Mouse (Mus musculus): ENCODE measurements at regions not wholly inside any gene's neighbourhood (a gene's known extent, or its start where the extent isn't known, plus 50 kb on each side); places are given as distances from the start of the nearest gene placed in this dataset.
"Not testable (repeated sequence)": the region's sequence is repeated elsewhere in the genome, so short reads cannot be mapped to it uniquely, and the experiment has no call there.

DNA sequence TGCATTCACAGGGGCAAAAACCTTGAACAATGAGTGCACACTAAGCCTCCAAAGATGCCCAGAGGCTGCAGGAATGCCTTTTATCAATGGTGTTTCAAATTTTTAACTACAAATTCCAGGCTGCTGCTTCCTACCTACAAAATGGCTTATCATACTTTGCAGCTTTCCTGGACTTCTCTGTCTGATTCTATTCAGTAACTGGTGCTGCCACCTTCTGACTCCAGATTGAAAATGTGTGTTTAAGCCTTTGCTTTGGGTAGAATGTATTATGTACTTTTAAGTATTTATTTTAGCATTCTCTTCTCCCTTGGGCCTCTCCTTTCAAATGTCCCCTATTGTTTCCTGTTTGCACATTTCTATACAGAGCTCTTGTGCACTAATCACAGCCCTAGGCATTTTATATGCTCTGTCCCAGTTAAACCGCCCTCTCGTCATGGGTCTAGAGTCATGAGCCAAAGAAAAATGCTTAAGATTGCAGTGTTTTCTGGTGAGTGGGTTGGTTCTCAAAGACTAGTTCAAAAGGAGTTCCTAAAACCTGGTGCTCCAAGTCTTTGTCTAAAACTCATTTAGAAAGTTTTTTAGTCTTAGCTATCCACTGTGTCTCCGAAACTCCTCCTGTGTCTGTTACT is 472.3 kb upstream of the Dpp10 start:
- no peak for DNase-seq (ENCODE audit: low spot score)

DNA sequence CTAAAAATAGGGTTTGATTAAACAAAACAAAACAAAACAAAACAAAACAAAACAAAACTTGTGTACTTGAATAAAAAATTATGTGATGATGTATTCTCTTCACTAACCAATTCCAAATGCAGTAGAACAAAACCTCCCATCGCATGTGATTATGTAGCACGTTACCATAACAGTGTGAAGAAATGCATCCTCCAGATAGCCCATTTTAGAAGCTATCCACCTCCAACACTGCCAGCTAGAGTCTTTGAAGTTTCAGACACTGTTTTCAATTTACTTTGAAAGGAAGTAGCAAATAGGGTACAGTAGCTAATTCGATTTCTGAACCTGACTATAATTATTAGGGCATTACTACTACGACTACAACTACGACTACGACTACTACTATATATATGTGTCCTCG is 465.1 kb upstream of the Dpp10 start:
- no peak for DNase-seq (ENCODE audit: low spot score)

DNA sequence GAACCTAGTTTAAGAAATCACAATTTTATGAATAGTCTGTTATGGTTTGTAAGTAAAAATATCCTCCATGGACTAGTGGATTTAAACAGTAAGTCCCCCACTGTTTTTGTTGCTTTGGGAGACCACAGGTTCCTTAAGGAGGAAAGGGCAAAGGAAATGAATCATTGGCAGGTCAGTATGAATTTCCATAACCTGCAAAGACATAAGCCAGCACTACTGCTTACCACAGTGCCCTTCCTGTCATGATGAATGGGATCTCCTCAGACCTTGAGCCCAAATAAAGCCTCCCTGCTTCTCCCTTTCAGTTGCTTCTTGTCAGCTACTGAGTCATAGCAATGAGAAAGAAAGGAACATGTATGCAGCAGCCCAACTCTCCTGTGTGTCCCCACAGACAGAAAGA is 443.1 kb upstream of the Dpp10 start:
- DNase-seq (ENCODE audit: low spot score), result no peak

GRCm38 (mm10) chr1:124487965-124488364 is 442.6 kb upstream of the Dpp10 start:
- no peak for DNase-seq (ENCODE audit: low spot score)

DNA sequence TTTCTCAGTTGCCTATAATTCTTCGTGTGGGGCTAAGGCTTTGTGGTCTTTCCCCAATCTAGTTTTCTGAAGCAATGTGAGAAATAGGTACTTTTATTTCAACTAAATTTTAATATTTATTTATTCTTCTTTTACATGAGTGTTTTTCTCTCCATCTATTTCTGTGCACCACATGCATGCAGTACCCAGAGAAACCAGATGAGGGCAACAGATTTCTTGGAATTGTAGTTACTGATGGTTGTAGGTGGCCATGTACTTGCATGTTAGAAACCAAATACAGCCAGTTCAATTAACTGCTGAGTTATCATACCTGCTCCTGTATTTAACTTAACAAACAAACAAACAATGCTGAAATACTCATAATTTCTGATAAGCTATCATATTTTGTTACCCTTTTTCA is 404.8 kb upstream of the Dpp10 start:
- peak; percentile 61 for DNase-seq (ENCODE audit: low spot score)

GRCm38 (mm10) chr1:124439526-124439925 is 394.2 kb upstream of the Dpp10 start:
- DNase-seq (ENCODE audit: low spot score), result no peak

GRCm38 (mm10) chr1:124435850-124436249 is 390.5 kb upstream of the Dpp10 start:
- DNase-seq (ENCODE audit: low spot score), result no peak

GRCm38 (mm10) chr1:124429583-124429982 is 384.2 kb upstream of the Dpp10 start:
- no peak for DNase-seq (ENCODE audit: low spot score)

DNA sequence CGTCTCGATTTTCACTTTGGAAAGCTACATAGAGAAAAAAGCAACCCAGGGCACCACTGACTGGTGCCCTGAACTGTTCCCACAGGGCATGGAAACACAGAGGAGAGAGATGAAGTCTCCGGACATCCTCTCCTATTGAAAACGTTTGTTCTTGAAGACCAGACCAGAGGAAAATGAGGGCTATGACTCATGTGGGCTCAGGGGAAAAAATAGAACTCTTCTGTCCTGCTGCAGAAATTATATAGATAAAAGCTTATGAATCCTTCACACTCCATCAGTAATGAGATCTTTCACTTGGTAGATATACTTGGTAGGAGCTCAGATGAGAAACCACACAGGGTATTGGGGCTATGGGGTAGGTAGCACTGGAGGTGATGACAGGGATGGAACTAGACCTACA is 371.4 kb upstream of the Dpp10 start:
- no peak for DNase-seq (ENCODE audit: low spot score)

GRCm38 (mm10) chr1:124410236-124410635 is 364.9 kb upstream of the Dpp10 start:
- no peak for DNase-seq (ENCODE audit: low spot score)

- DNase-seq (ENCODE audit: low spot score), result no peak
Measured at GRCm38 (mm10) chr1:124409781-124410180, 364.4 kb upstream of the Dpp10 start.

- DNase-seq (ENCODE audit: low spot score), result no peak
Measured at GRCm38 (mm10) chr1:124369604-124370003, 324.2 kb upstream of the Dpp10 start.

GRCm38 (mm10) chr1:124348491-124348890 is 303.1 kb upstream of the Dpp10 start:
- not testable (repeated sequence) for DNase-seq (ENCODE audit: low spot score)

- DNase-seq (ENCODE audit: low spot score), result no peak
Measured at GRCm38 (mm10) chr1:124339444-124339843, 294.1 kb upstream of the Dpp10 start.

- DNase-seq (ENCODE audit: low spot score), result no peak
Measured at GRCm38 (mm10) chr1:124338648-124339047, 293.3 kb upstream of the Dpp10 start.

GRCm38 (mm10) chr1:124332294-124332693 is 286.9 kb upstream of the Dpp10 start:
- no peak for DNase-seq (ENCODE audit: low spot score)
